Mouse (Mus musculus) lung, embryonic 14.5 days (tissue): ENCODE measurements around the gene Rec114. TPM values are rescaled to one million over a fixed set of nuclear protein-coding genes. Genes with fewer than 3 reads are reported as not detected.

Experiments used
- ATAC-seq: fragments of 200-750 bp; cut with Nextera tagmentation; 2 replicates; pipeline ENCODE4 v1.8.0; 2017; ENCODE audit warnings: mild to moderate bottlenecking, moderate TSS enrichment, moderate library complexity; ENCODE audit not compliant: insufficient read depth
- DNase-seq: peaks from one replicate; pipeline ENCODE4 v3.0.0-alpha.2; 2015
- H3K27ac ChIP-seq: fragments of 300-500 bp; sonication (generic); 2 replicates; pipeline ENCODE4 v1.5.1; 2014; ENCODE audit warnings: low read depth, mild to moderate bottlenecking, moderate library complexity
- H3K27me3 ChIP-seq: fragments of 300-500 bp; sonication (generic); 2 replicates; pipeline ENCODE4 v1.6.1; 2014; ENCODE audit warnings: low read length, control low read depth; ENCODE audit not compliant: insufficient read depth
- H3K36me3 ChIP-seq: fragments of 300-500 bp; sonication (generic); 2 replicates; pipeline ENCODE4 v1.6.1; 2014; ENCODE audit warnings: control low read depth; ENCODE audit not compliant: insufficient read depth
- H3K4me1 ChIP-seq: fragments of 300-500 bp; sonication (generic); 2 replicates; pipeline ENCODE4 v1.6.1; 2014; ENCODE audit warnings: antibody characterized with exemption, control low read depth; ENCODE audit not compliant: insufficient read depth
- H3K4me2 ChIP-seq: fragments of 300-500 bp; sonication (generic); 2 replicates; pipeline ENCODE4 v1.6.1; 2014; ENCODE audit warnings: mild to moderate bottlenecking
- H3K4me3 ChIP-seq: fragments of 300-500 bp; sonication (generic); 2 replicates; pipeline ENCODE4 v1.5.1; 2014; ENCODE audit warnings: low read depth, low read length
- H3K9ac ChIP-seq: fragments of 300-500 bp; sonication (generic); 2 replicates; pipeline ENCODE4 v1.6.1; 2014
- H3K9me3 ChIP-seq: fragments of 300-500 bp; sonication (generic); 2 replicates; pipeline ENCODE4 v1.6.1; 2016; ENCODE audit warnings: low read depth, low read length, control low read depth
- CTCF ChIP-seq: IDR thresholded peaks from 2 replicates; pipeline ENCODE4 v1.5.1; 2016; ENCODE audit warnings: antibody characterized with exemption, low read depth
- WGBS: fragments of 180-500 bp; shearing (Covaris S2); extraction: QIAGEN DNeasy Blood & Tissue Kit; methylation state at CpG from one replicate; pipeline ENCODE4 v1.1.7; 2014; 5-methylcytosine and 5-hydroxymethylcytosine counted together
- polyA plus RNA-seq: library from polyadenylated mRNA; unstranded; fragments of >200 nt; fragmentation: Nextera tagmentation; extraction: Ambion mirVana; gene quantifications from 2 replicates; pipeline ENCODE4 v1.2.1, GENCODE M21; 2014

Rec114 gene
- polyA plus RNA-seq, 1 experiment from 2014 or later, result 1.5 TPM

- DNase-seq (no peak), ATAC-seq (no peak)
- Histone ChIP-seq H3K27ac (no peak overlapping the region), H3K4me2 (no peak overlapping the region), H3K4me3 (no peak overlapping the region), H3K9me3 (no peaks in the 10 kb centered on the region), H3K4me1 (no peaks in the 10 kb centered on the region), H3K27me3 (no peaks in the 10 kb centered on the region), H3K36me3 (no peaks in the 10 kb centered on the region), H3K9ac (no peak overlapping the region)
- WGBS, result 96% methylated on average over 2 of the region's 2 CpGs
- no peak for TF ChIP-seq CTCF
These were observed 45.3 kb downstream of the Rec114 start for GRCm38 (mm10) chr9:58698486-58698885.

GRCm38 (mm10) chr9:58691471-58691870, 52.3 kb downstream of the Rec114 start:
- H3K27ac ChIP-seq, result no peak overlapping the region
- no peaks in the 10 kb centered on the region for H3K27me3 ChIP-seq
- H3K4me1 ChIP-seq, result no peaks in the 10 kb centered on the region
- no peaks in the 10 kb centered on the region for H3K36me3 ChIP-seq
- no peak for TF ChIP-seq CTCF
- ATAC-seq, result no peak
- no peaks in the 10 kb centered on the region for H3K9me3 ChIP-seq
- no peak for DNase-seq
- no peak overlapping the region for H3K9ac ChIP-seq
- no peak overlapping the region for H3K4me2 ChIP-seq
- no peak overlapping the region for H3K4me3 ChIP-seq
- WGBS, result 75% methylated on average over 7 of the region's 7 CpGs

- H3K4me2 ChIP-seq, result no peak overlapping the region
- no peaks in the 10 kb centered on the region for H3K36me3 ChIP-seq
- ATAC-seq (no peak), DNase-seq (no peak)
- no peak overlapping the region for H3K27ac ChIP-seq
- H3K9me3 ChIP-seq, result no peaks in the 10 kb centered on the region
- H3K4me3 ChIP-seq, result no peak overlapping the region
- H3K4me1 ChIP-seq, result no peaks in the 10 kb centered on the region
- WGBS, result 76% methylated on average over 4 of the region's 4 CpGs
- no peak for TF ChIP-seq CTCF
- H3K9ac ChIP-seq, result no peak overlapping the region
- H3K27me3 ChIP-seq, result no peaks in the 10 kb centered on the region
These were observed 53.1 kb downstream of the Rec114 start for GRCm38 (mm10) chr9:58690701-58691100.

GRCm38 (mm10) chr9:58688076-58688475, 55.7 kb downstream of the Rec114 start:
- no peak overlapping the region for H3K4me2 ChIP-seq
- TF ChIP-seq CTCF, result no peak
- no peak overlapping the region for H3K4me3 ChIP-seq
- H3K27me3 ChIP-seq, result no peaks in the 10 kb centered on the region
- H3K4me1 ChIP-seq, result no peaks in the 10 kb centered on the region
- no peaks in the 10 kb centered on the region for H3K36me3 ChIP-seq
- no peak overlapping the region; the same call in 1 of the 2 replicates for H3K9ac ChIP-seq
- H3K27ac ChIP-seq, result no peak overlapping the region
- ATAC-seq (no peak), DNase-seq (no peak)
- H3K9me3 ChIP-seq, result no peaks in the 10 kb centered on the region
- 65% methylated on average over 4 of the region's 4 CpGs for WGBS

- 75% methylated on average over 10 of the region's 10 CpGs for WGBS
- no peak for TF ChIP-seq CTCF
- DNase-seq, result no peak
- H3K9ac ChIP-seq, result no peak overlapping the region
- no peaks in the 10 kb centered on the region for H3K27me3 ChIP-seq
- H3K36me3 ChIP-seq, result no peaks in the 10 kb centered on the region
- no peak overlapping the region for H3K27ac ChIP-seq
- no peak overlapping the region for H3K4me2 ChIP-seq
- ATAC-seq, result no peak
- H3K4me3 ChIP-seq, result no peak overlapping the region
- H3K9me3 ChIP-seq, result no peaks in the 10 kb centered on the region
- no peaks in the 10 kb centered on the region for H3K4me1 ChIP-seq
These were observed 58.5 kb downstream of the Rec114 start for GRCm38 (mm10) chr9:58685290-58685689.

- 71% methylated on average over 6 of the region's 6 CpGs for WGBS
These were observed 60.4 kb downstream of the Rec114 start for GRCm38 (mm10) chr9:58683372-58683771.

GRCm38 (mm10) chr9:58682106-58682505, 61.7 kb downstream of the Rec114 start:
- no peak for TF ChIP-seq CTCF
- Histone ChIP-seq H3K36me3 (no peaks in the 10 kb centered on the region), H3K27ac (no peak overlapping the region), H3K4me2 (no peak overlapping the region), H3K4me3 (no peak overlapping the region), H3K9ac (no peak overlapping the region), H3K4me1 (no peaks in the 10 kb centered on the region), H3K9me3 (no peaks in the 10 kb centered on the region), H3K27me3 (no peaks in the 10 kb centered on the region)
- WGBS, result 54% methylated on average over 6 of the region's 6 CpGs
- DNase-seq (no peak), ATAC-seq (no peak)

More at GRCm38 (mm10) chr9:58683372-58683771, 60.4 kb downstream of the Rec114 start:
- Histone ChIP-seq H3K27me3 (no peaks in the 10 kb centered on the region), H3K36me3 (no peaks in the 10 kb centered on the region), H3K9me3 (no peaks in the 10 kb centered on the region), H3K9ac (no peak overlapping the region), H3K4me3 (no peak overlapping the region), H3K4me1 (no peaks in the 10 kb centered on the region), H3K27ac (no peak overlapping the region), H3K4me2 (no peak overlapping the region)
- no peak for DNase-seq
- TF ChIP-seq CTCF, result no peak
- ATAC-seq, result no peak

GRCm38 (mm10) chr9:58681411-58681810, 62.4 kb downstream of the Rec114 start:
- no peak for TF ChIP-seq CTCF
- no peak overlapping the region for H3K9ac ChIP-seq
- H3K36me3 ChIP-seq, result no peaks in the 10 kb centered on the region
- 38% methylated on average over 2 of the region's 2 CpGs for WGBS
- no peak overlapping the region for H3K4me3 ChIP-seq
- H3K4me2 ChIP-seq, result no peak overlapping the region
- no peaks in the 10 kb centered on the region for H3K9me3 ChIP-seq
- DNase-seq (no peak), ATAC-seq (no peak)
- H3K4me1 ChIP-seq, result no peaks in the 10 kb centered on the region
- no peaks in the 10 kb centered on the region for H3K27me3 ChIP-seq
- no peak overlapping the region for H3K27ac ChIP-seq
